Mouse (Mus musculus) intestine, embryonic 14.5 days (tissue): ENCODE data around the gene Adcy1. TPM values are rescaled to one million over a fixed set of nuclear protein-coding genes. Genes with fewer than 3 reads are reported as not detected.

ENCODE experiments used
- ATAC-seq: fragments of 200-750 bp; cut with Nextera tagmentation; replicated peaks from 2 replicates; pipeline ENCODE4 v1.8.0; 2017; ENCODE audit warnings: low read depth, moderate number of reproducible peaks, moderate TSS enrichment, moderate library complexity; ENCODE audit not compliant: low FRiP score, low TSS enrichment
- DNase-seq: peaks from one replicate; pipeline ENCODE4 v3.0.0-alpha.2; 2018; ENCODE audit warnings: low spot score
- H3K27ac ChIP-seq: fragments of 300-500 bp; sonication (generic); 2 replicates; pipeline ENCODE4 v1.5.1; 2014; ENCODE audit warnings: low read depth, mild to moderate bottlenecking, control low read depth
- H3K27me3 ChIP-seq: fragments of 300-500 bp; sonication (generic); replicated peaks from 2 replicates; pipeline ENCODE4 v1.6.1; 2014; ENCODE audit warnings: low read length, control low read depth; ENCODE audit not compliant: control insufficient read depth, insufficient read depth
- H3K36me3 ChIP-seq: fragments of 300-500 bp; sonication (generic); 2 replicates; pipeline ENCODE4 v1.6.1; 2014; ENCODE audit warnings: low read length, control low read depth; ENCODE audit not compliant: control insufficient read depth, insufficient read depth
- H3K4me1 ChIP-seq: fragments of 300-500 bp; sonication (generic); replicated peaks from 2 replicates; pipeline ENCODE4 v1.6.1; 2014; ENCODE audit warnings: low read length, control low read depth, mixed read lengths; ENCODE audit not compliant: control insufficient read depth, insufficient read depth
- H3K4me2 ChIP-seq: fragments of 300-500 bp; sonication (generic); 2 replicates; pipeline ENCODE4 v1.6.1; 2014; ENCODE audit warnings: low read length
- H3K4me3 ChIP-seq: fragments of 300-500 bp; sonication (generic); 2 replicates; pipeline ENCODE4 v1.5.1; 2014; ENCODE audit warnings: low read depth, low read length, control low read depth, mixed read lengths
- H3K9ac ChIP-seq: fragments of 300-500 bp; sonication (generic); 2 replicates; pipeline ENCODE4 v1.6.1; 2014; ENCODE audit warnings: mild to moderate bottlenecking, low read length
- H3K9me3 ChIP-seq: fragments of 300-500 bp; sonication (generic); 2 replicates; pipeline ENCODE4 v1.6.1; 2016; ENCODE audit warnings: low read length, control low read depth; ENCODE audit not compliant: control insufficient read depth
- WGBS: fragments of 180-500 bp; shearing (Covaris S2); extraction: QIAGEN DNeasy Blood & Tissue Kit; methylation state at CpG from one replicate; pipeline ENCODE4 v1.1.7; 2014; 5-methylcytosine and 5-hydroxymethylcytosine counted together
- polyA plus RNA-seq: library from polyadenylated mRNA; unstranded; fragments of >200 nt; fragmentation: Nextera tagmentation; extraction: Ambion mirVana; gene quantifications from 2 replicates; pipeline ENCODE4 v1.2.1, GENCODE M21; 2014

The Adcy1 gene
- polyA plus RNA-seq, 1 experiment from 2014 or later: 1.9 TPM

DNA sequence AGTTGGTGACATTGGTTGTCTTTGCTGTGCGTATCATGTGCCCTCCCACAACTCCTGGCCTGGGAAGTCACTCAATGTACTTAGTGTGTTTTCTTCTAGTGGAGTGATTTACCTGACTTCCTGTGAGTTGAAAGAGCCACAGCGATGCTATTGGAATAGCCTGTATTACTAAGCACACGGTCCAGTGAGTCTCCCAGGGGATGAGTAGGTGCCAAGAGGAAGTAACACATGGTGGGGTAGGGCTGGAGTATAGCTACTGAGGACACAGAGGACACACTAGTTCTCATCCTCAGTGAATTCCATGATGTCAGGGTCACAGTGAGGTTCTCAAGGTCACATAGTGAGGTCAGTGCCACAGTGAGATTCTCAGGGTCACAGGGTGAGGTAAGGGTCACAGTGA is 13.2 kb downstream of the Adcy1 start:
- no peaks in the 10 kb centered on the region for H3K9me3 ChIP-seq
- no peaks in the 10 kb centered on the region for H3K36me3 ChIP-seq
- H3K4me3 ChIP-seq: no peak overlapping the region
- 77% methylated on average over 3 of the region's 3 CpGs for WGBS
- no peak overlapping the region for H3K27ac ChIP-seq
- no peak for ATAC-seq
- no peak overlapping the region for H3K4me2 ChIP-seq
- DNase-seq: no peak
- H3K27me3 ChIP-seq: no peaks in the 10 kb centered on the region
- H3K9ac ChIP-seq: no peak overlapping the region
- no peaks in the 10 kb centered on the region for H3K4me1 ChIP-seq

DNA sequence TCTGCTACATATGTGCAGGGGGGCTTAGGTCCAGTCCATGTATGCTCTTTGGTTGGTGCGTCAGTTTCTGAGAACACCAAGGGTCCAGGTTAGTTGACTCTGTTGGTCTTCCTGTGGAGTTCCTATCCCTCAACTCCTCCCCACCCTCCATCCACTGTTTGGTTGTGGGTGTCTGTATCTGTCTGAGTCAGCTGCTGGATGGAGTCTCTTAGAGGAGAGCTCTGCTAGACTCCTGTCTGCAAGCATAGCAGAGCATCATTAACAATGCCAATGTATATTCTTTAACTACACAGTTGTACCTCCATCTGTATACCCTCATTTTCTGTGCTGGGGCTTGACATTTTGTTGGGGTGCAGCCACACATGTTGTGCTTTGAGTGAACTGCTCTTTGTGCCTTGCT is 18.6 kb downstream of the Adcy1 start:
- H3K4me2 ChIP-seq: no peak overlapping the region
- H3K4me3 ChIP-seq: no peak overlapping the region
- H3K4me1 ChIP-seq: no peaks in the 10 kb centered on the region
- WGBS: 91% methylated on average over 1 of the region's 1 CpGs
- DNase-seq (no peak), ATAC-seq (no peak)
- H3K9ac ChIP-seq: no peak overlapping the region
- H3K27ac ChIP-seq: no peak overlapping the region
- no peaks in the 10 kb centered on the region for H3K27me3 ChIP-seq
- H3K9me3 ChIP-seq: no peaks in the 10 kb centered on the region
- no peaks in the 10 kb centered on the region for H3K36me3 ChIP-seq

GRCm38 (mm10) chr11:7083911-7084310 is 20.6 kb downstream of the Adcy1 start:
- Histone ChIP-seq H3K9me3 (no peaks in the 10 kb centered on the region), H3K9ac (no peak overlapping the region), H3K4me2 (no peak overlapping the region), H3K4me3 (no peak overlapping the region), H3K27ac (no peak overlapping the region), H3K4me1 (no peaks in the 10 kb centered on the region), H3K36me3 (no peaks in the 10 kb centered on the region), H3K27me3 (no peaks in the 10 kb centered on the region)
- ATAC-seq (no peak), DNase-seq (no peak)
- WGBS: 94% methylated on average over 1 of the region's 1 CpGs

GRCm38 (mm10) chr11:7085184-7085583 is 21.9 kb downstream of the Adcy1 start:
- 85% methylated on average over 5 of the region's 5 CpGs for WGBS

GRCm38 (mm10) chr11:7091120-7091519 is 27.8 kb downstream of the Adcy1 start:
- Histone ChIP-seq H3K9ac (no peak overlapping the region), H3K27me3 (no peaks in the 10 kb centered on the region), H3K4me1 (no peaks in the 10 kb centered on the region), H3K4me2 (no peak overlapping the region), H3K27ac (no peak overlapping the region), H3K36me3 (no peaks in the 10 kb centered on the region), H3K4me3 (no peak overlapping the region), H3K9me3 (0 out of 2 replicates have a peak, but pooled peaks cover 4% of the 10 kb centered on the region)
- WGBS: 86% methylated on average over 5 of the region's 5 CpGs
- DNase-seq (no peak), ATAC-seq (no peak)

More at GRCm38 (mm10) chr11:7085184-7085583, 21.9 kb downstream of the Adcy1 start:
- no peak overlapping the region for H3K27ac ChIP-seq
- ATAC-seq (no peak), DNase-seq (no peak)
- H3K4me3 ChIP-seq: no peak overlapping the region
- H3K4me1 ChIP-seq: no peaks in the 10 kb centered on the region
- no peak overlapping the region for H3K9ac ChIP-seq
- H3K36me3 ChIP-seq: no peaks in the 10 kb centered on the region
- no peaks in the 10 kb centered on the region for H3K27me3 ChIP-seq
- no peak overlapping the region for H3K4me2 ChIP-seq
- no peaks in the 10 kb centered on the region for H3K9me3 ChIP-seq

- Histone ChIP-seq H3K27ac (no peak overlapping the region), H3K4me2 (no peak overlapping the region), H3K4me1 (no peaks in the 10 kb centered on the region), H3K36me3 (no peaks in the 10 kb centered on the region), H3K9ac (no peak overlapping the region), H3K27me3 (no peaks in the 10 kb centered on the region), H3K4me3 (no peak overlapping the region), H3K9me3 (0 out of 2 replicates have a peak, but pooled peaks cover 4% of the 10 kb centered on the region)
- no peak for DNase-seq
- 94% methylated on average over 6 of the region's 6 CpGs for WGBS
- ATAC-seq: no peak
Measured at GRCm38 (mm10) chr11:7094844-7095243, 31.6 kb downstream of the Adcy1 start.

DNA sequence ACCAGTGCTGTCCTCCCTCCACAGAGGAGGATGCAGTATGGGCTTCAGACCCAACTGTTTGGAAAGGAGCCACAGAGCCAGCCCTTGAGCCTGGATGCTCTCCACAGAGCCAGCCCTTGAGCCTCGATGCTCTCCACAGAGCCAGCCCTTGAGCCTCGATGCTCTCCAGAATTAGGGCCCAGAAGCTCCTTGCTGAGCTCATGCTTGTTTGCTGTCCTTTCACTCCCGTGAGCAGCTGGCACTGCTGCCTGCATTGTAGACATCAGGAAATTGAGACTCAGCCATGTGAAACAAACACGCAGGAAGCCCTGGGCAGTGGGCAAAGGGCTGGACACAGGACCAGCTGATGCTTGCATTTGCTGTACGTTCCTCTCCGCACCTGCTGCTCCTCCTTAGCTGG is 38.4 kb downstream of the Adcy1 start:
- 86% methylated on average over 6 of the region's 6 CpGs for WGBS
- Histone ChIP-seq H3K36me3 (no peaks in the 10 kb centered on the region), H3K27me3 (no peaks in the 10 kb centered on the region), H3K4me3 (no peak overlapping the region), H3K4me2 (no peak overlapping the region), H3K4me1 (no peaks in the 10 kb centered on the region), H3K27ac (no peak overlapping the region), H3K9ac (no peak overlapping the region), H3K9me3 (no peaks in the 10 kb centered on the region)
- ATAC-seq: no peak
- DNase-seq: no peak

DNA sequence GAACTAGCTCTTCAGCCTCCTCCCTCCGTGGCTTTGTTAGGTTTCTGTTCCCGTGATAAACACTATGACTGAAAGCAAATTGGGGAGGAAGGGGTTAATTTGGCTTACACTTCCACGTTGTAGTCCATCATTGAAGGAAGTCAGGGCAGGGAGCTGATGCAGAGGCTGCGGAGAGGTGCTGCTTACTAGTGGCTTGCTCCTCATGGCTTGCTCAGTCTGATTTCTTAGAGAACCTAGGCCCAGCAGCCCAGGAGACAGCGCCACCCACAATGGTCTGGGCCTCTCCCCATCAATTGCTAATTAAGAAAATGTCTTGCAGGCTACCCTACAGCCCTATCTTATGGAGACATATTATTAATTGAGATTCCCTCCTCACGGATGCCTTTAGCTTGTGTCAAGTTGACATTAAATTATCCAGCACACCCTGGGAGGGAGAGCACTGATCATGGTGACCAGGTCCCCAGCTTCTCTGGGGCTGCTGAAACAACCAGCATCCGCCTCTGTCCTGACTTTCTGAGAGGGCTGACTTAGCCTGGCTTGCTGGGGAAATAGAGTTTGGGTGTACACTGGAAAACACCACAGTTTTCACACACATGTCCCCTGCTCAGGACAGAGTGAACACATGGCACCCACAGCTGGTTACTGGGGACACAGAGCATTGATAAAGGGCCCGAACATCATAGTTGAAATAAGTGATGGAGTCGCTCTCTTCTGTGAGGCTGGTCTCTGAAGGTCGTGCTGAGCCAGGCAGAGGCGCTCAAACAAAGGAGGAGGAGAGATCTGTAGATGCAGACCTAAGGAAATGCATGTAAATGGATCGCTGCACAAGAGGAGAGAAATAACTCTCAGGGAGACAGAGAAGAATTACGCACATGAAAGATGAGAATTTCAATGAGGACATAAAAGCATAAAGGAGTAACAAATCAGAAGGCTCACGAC is 39.2 kb downstream of the Adcy1 start:
- Histone ChIP-seq H3K9me3 (no peaks in the 10 kb centered on the region), H3K4me3 (no peak overlapping the region), H3K27me3 (no peaks in the 10 kb centered on the region), H3K36me3 (no peaks in the 10 kb centered on the region), H3K4me1 (no peaks in the 10 kb centered on the region), H3K27ac (no peak overlapping the region), H3K9ac (no peak overlapping the region), H3K4me2 (no peak overlapping the region)
- DNase-seq (no peak), ATAC-seq (no peak)
- WGBS: 64% methylated on average over 14 of the region's 14 CpGs

DNA sequence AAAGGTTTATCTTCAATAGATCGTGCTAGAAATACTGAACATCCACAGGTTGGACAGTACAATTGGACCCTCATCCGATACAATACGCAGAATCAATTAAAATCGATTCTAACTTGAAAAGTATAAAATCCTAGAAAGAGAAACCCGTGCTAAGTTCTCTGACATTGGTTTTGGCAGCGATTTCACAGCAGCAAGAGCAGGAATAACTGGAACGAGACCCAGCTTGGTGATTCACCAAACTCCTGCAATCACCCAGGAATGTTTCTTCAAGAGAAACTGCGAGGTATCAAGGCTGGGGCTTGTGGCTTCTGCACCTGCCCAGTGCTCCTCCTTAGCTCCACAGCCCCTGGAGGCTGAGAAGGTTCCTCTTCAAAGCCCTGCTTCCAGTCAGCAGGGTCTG is 42.0 kb downstream of the Adcy1 start:
- Histone ChIP-seq H3K4me1 (no peaks in the 10 kb centered on the region), H3K27me3 (no peaks in the 10 kb centered on the region), H3K4me3 (no peak overlapping the region), H3K4me2 (no peak overlapping the region), H3K27ac (no peak overlapping the region), H3K9ac (no peak overlapping the region), H3K9me3 (no peaks in the 10 kb centered on the region), H3K36me3 (no peaks in the 10 kb centered on the region)
- DNase-seq (no peak), ATAC-seq (no peak)
- WGBS: 88% methylated on average over 8 of the region's 8 CpGs
